Mouse (Mus musculus) layer of hippocampus, adult 18-20 months (tissue): Measurements from ENCODE around the gene Dhrs11. TPM values are rescaled to one million over a fixed set of nuclear protein-coding genes. Genes with fewer than 3 reads are reported as not detected.

Experiments
- total RNA-seq, 2 experiments: library from RNA; stranded (reverse); gene quantifications; 2 replicates each; pipeline ENCODE4 v1.2.3; 2021

Gene Dhrs11
- total RNA-seq, 2 experiments from 2014 or later, result 5.3 to 5.8 TPM

Other genes starting within 250 kb of the Dhrs11 start
- 10 to 100 TPM in 1 of 2 experiments, 1 to 10 TPM in 1; 9.0 to 13.0 TPM for gene Mrm1, start 9.5 kb downstream of the Dhrs11 start, total RNA-seq
- 10 to 100 TPM; 80.6 to 88.2 TPM for gene Ggnbp2, start 41.8 kb upstream of the Dhrs11 start, total RNA-seq
- 1 to 10 TPM; 7.4 to 7.9 TPM for gene Myo19, start 51.2 kb upstream of the Dhrs11 start, total RNA-seq
- 1 to 10 TPM; 7.1 to 7.5 TPM for gene Pigw, start 51.3 kb upstream of the Dhrs11 start, total RNA-seq
- 10 to 100 TPM; 29.3 to 30.0 TPM for gene Znhit3, start 87.4 kb upstream of the Dhrs11 start, total RNA-seq
- gene Car4, start 128.8 kb upstream of the Dhrs11 start, total RNA-seq, result 10 to 100 TPM; 65.3 to 71.2 TPM